Mouse (Mus musculus) MEL (cell line): ENCODE results near the gene Hdac7. TPM values are rescaled to one million over a fixed set of nuclear protein-coding genes. Genes with fewer than 3 reads are reported as not detected.

Experiments used
- DNase-seq: peaks from one replicate; pipeline ENCODE4 v3.0.0; 2011; ENCODE audit warnings: low read depth, low spot score
- H3K27ac ChIP-seq: 2 replicates; pipeline ENCODE4 v1.5.1; 2012; ENCODE audit warnings: low read depth, mild to moderate bottlenecking, control low read depth, low read length, moderate library complexity; ENCODE audit not compliant: control insufficient read depth
- H3K27me3 ChIP-seq, 2 experiments: fragments of 150-350 bp in 1 of 2; sonication (generic) in 1 of 2; 2 replicates each; pipeline ENCODE4 v1.6.1; 2012; ENCODE audit warnings: low read length in 2 of 2, mild to moderate bottlenecking in 2 of 2, improper control_type of control experiment in 1 of 2, moderate library complexity in 1 of 2; ENCODE audit not compliant: insufficient read depth in 2 of 2, control insufficient read depth in 1 of 2
- H3K36me3 ChIP-seq, 2 experiments: 2 replicates each; pipeline ENCODE4 v1.6.1; 2012 to 2014; ENCODE audit warnings: low read length in 2 of 2, improper control_type of control experiment in 1 of 2, inconsistent platforms in 1 of 2, mild to moderate bottlenecking in 1 of 2; ENCODE audit not compliant: insufficient read depth in 2 of 2, control insufficient read depth in 1 of 2
- H3K4me1 ChIP-seq, 2 experiments: fragments of 150-350 bp in 1 of 2; sonication (generic) in 1 of 2; 2 replicates each; pipeline ENCODE4 v1.6.1; 2012; ENCODE audit warnings: low read length in 2 of 2, improper control_type of control experiment in 1 of 2, mild to moderate bottlenecking in 1 of 2; ENCODE audit not compliant: insufficient read depth in 2 of 2, control insufficient read depth in 1 of 2
- H3K4me3 ChIP-seq, 2 experiments: fragments of 150-350 bp in 1 of 2; sonication (generic) in 1 of 2; 2 replicates each; pipeline ENCODE4 v1.5.1; 2012; ENCODE audit warnings: low read depth in 2 of 2, low read length in 2 of 2, mild to moderate bottlenecking in 2 of 2, moderate library complexity in 2 of 2, control low read depth in 1 of 2, improper control_type of control experiment in 1 of 2; ENCODE audit not compliant: control insufficient read depth in 1 of 2, insufficient read depth in 1 of 2
- H3K79me2 ChIP-seq: 2 replicates; pipeline ENCODE4 v1.6.1; 2012; ENCODE audit warnings: mild to moderate bottlenecking, low read length, moderate library complexity; ENCODE audit not compliant: control insufficient read depth, poor library complexity, insufficient read depth
- H3K9ac ChIP-seq: 2 replicates; pipeline ENCODE4 v1.6.1; 2012; ENCODE audit warnings: low read depth, mild to moderate bottlenecking, control low read depth, low read length, moderate library complexity; ENCODE audit not compliant: control insufficient read depth, poor library complexity, severe bottlenecking
- H3K9me3 ChIP-seq: fragments of 150-350 bp; sonication (generic); replicated peaks from 2 replicates; pipeline ENCODE4 v1.6.1; 2012; ENCODE audit warnings: mild to moderate bottlenecking, low read length, improper control_type of control experiment, moderate library complexity; ENCODE audit not compliant: insufficient read depth
- BHLHE40 ChIP-seq: IDR thresholded peaks from 2 replicates; pipeline ENCODE4 v1.6.1; 2012; ENCODE audit warnings: low read depth, mild to moderate bottlenecking, inconsistent platforms, low read length, improper control_type of control experiment, borderline replicate concordance
- CHD1 ChIP-seq: IDR thresholded peaks from 2 replicates; pipeline ENCODE4 v1.6.1; 2012; ENCODE audit warnings: low read depth, mild to moderate bottlenecking, inconsistent platforms, low read length, improper control_type of control experiment
- CHD2 ChIP-seq: IDR thresholded peaks from 2 replicates; pipeline ENCODE4 v1.6.1; 2011; ENCODE audit warnings: low read length, improper control_type of control experiment
- EP300 ChIP-seq, 2 experiments: IDR thresholded peaks; 2 replicates each; pipeline ENCODE4 v1.6.1; 2011; ENCODE audit warnings: improper control_type of control experiment in 2 of 2, low read length in 2 of 2, low read depth in 1 of 2, mild to moderate bottlenecking in 1 of 2
- ETS1 ChIP-seq: IDR thresholded peaks from 2 replicates; pipeline ENCODE4 v1.6.1; 2012; ENCODE audit warnings: low read depth, mild to moderate bottlenecking, inconsistent platforms, low read length, improper control_type of control experiment, moderate library complexity
- GABPA ChIP-seq: IDR thresholded peaks from 2 replicates; pipeline ENCODE4 v1.6.1; 2012; ENCODE audit warnings: low read depth, mild to moderate bottlenecking, inconsistent platforms, low read length, improper control_type of control experiment, moderate library complexity
- GATA1 ChIP-seq: IDR thresholded peaks from 2 replicates; pipeline ENCODE4 v1.6.1; 2011; ENCODE audit warnings: low read depth, low read length, improper control_type of control experiment
- HCFC1 ChIP-seq: IDR thresholded peaks from 2 replicates; pipeline ENCODE4 v1.6.1; 2012; ENCODE audit warnings: low read depth, mild to moderate bottlenecking, inconsistent platforms, low read length, improper control_type of control experiment, moderate library complexity
- KAT2A ChIP-seq: conservative IDR thresholded peaks from 2 replicates; pipeline ENCODE4 v1.6.1; 2012; ENCODE audit warnings: low read depth, low read length, improper control_type of control experiment, inconsistent platforms
- MAX ChIP-seq: IDR thresholded peaks from 2 replicates; pipeline ENCODE4 v1.6.1; 2011; ENCODE audit warnings: low read length, improper control_type of control experiment
- MYB ChIP-seq: IDR thresholded peaks from 2 replicates; pipeline ENCODE4 v1.6.1; 2011; ENCODE audit warnings: mild to moderate bottlenecking, low read depth, low read length, improper control_type of control experiment
- MYC ChIP-seq: IDR thresholded peaks from 2 replicates; pipeline ENCODE4 v1.6.1; 2011; ENCODE audit warnings: low read depth, mild to moderate bottlenecking, low read length, improper control_type of control experiment, moderate library complexity
- POLR2AphosphoS2 ChIP-seq: IDR thresholded peaks from 2 replicates; pipeline ENCODE4 v1.6.1; 2011; ENCODE audit warnings: low read length, improper control_type of control experiment
- RCOR1 ChIP-seq: IDR thresholded peaks from 2 replicates; pipeline ENCODE4 v1.6.1; 2012; ENCODE audit warnings: low read depth, mild to moderate bottlenecking, inconsistent platforms, low read length, improper control_type of control experiment
- SIN3A ChIP-seq: IDR thresholded peaks from 2 replicates; pipeline ENCODE4 v1.6.1; 2012; ENCODE audit warnings: low read length, improper control_type of control experiment, inconsistent platforms
- SMC3 ChIP-seq: IDR thresholded peaks from 2 replicates; pipeline ENCODE4 v1.6.1; 2011; ENCODE audit warnings: low read depth, low read length, improper control_type of control experiment
- TAL1 ChIP-seq: IDR thresholded peaks from 2 replicates; pipeline ENCODE4 v1.6.1; 2012; ENCODE audit warnings: mild to moderate bottlenecking, inconsistent platforms, low read length, moderate library complexity, mixed read lengths
- TCF12 ChIP-seq: IDR thresholded peaks from 2 replicates; pipeline ENCODE4 v1.6.1; 2014; ENCODE audit warnings: low read depth, mild to moderate bottlenecking, inconsistent platforms, low read length, improper control_type of control experiment, moderate library complexity
- UBTF ChIP-seq: IDR thresholded peaks from 2 replicates; pipeline ENCODE4 v1.6.1; 2012; ENCODE audit warnings: low read depth, mild to moderate bottlenecking, inconsistent platforms, low read length, improper control_type of control experiment, moderate library complexity, borderline replicate concordance; ENCODE audit not compliant: insufficient read depth
- USF1 ChIP-seq: IDR thresholded peaks from 2 replicates; pipeline ENCODE4 v1.6.1; 2014; ENCODE audit warnings: low read depth, mild to moderate bottlenecking, inconsistent platforms, low read length, improper control_type of control experiment, moderate library complexity
- USF2 ChIP-seq, 2 experiments: IDR thresholded peaks; 2 replicates each; pipeline ENCODE4 v1.6.1; 2011 to 2012; ENCODE audit warnings: improper control_type of control experiment in 2 of 2, low read length in 2 of 2, borderline replicate concordance in 1 of 2, inconsistent platforms in 1 of 2, low read depth in 1 of 2, mild to moderate bottlenecking in 1 of 2; ENCODE audit not compliant: insufficient read depth in 1 of 2
- ZC3H11A ChIP-seq: IDR thresholded peaks from 2 replicates; pipeline ENCODE4 v1.6.1; 2012; ENCODE audit warnings: low read depth, mild to moderate bottlenecking, inconsistent platforms, low read length, improper control_type of control experiment
- ZKSCAN1 ChIP-seq: IDR thresholded peaks from 2 replicates; pipeline ENCODE4 v1.6.1; 2012; ENCODE audit warnings: low read depth, mild to moderate bottlenecking, inconsistent platforms, low read length, improper control_type of control experiment, moderate library complexity
- ZMIZ1 ChIP-seq: IDR thresholded peaks from 2 replicates; pipeline ENCODE4 v1.6.1; 2012; ENCODE audit warnings: low read depth, mild to moderate bottlenecking, inconsistent platforms, low read length, improper control_type of control experiment, moderate library complexity
- polyA plus RNA-seq, 2 experiments: library from polyadenylated mRNA; stranded (reverse) in 1 of 2; unstranded in 1 of 2; fragments of >175 nt in 1 of 2; fragments of >200 nt in 1 of 2; gene quantifications; 2 replicates each; pipeline versions ENCODE4 v1.2.1 to v1.2.4; 2012; ENCODE audit warnings: low replicate concordance in 2 of 2, low read depth in 1 of 2; ENCODE audit not compliant: insufficient read length in 2 of 2, insufficient read depth in 1 of 2, missing spikeins in 1 of 2
- total RNA-seq: library from RNA; depleted of rRNA; stranded (reverse); fragments of 300-350 nt; gene quantifications from 2 replicates; pipeline ENCODE4 v1.2.3, GENCODE M21; 2012

Gene Hdac7
- total and polyA plus RNA-seq, 3 experiments, result 100 to 389 TPM; not detected in 1

- Histone ChIP-seq H3K27me3 (no peaks in the 10 kb centered on the region), H3K27ac (peak overlapping the region; percentile 54), H3K36me3 (peaks cover 25 to 30% of the 10 kb centered on the region in 2 experiments), H3K9me3 (no peaks in the 10 kb centered on the region)
- TF ChIP-seq ZC3H11A, result peak; percentile 5; the same call in 1 of the 2 replicates
- no peak for TF ChIP-seq USF2 (IDR thresholded peaks at IDR 0.05; ENCODE audit: borderline replicate concordance in 1 of 2, insufficient read depth in 1 of 2, low read depth in 1 of 2, low read length in 2 of 2)
- peak; percentile 74; the same call in 1 of the 2 replicates for TF ChIP-seq POLR2AphosphoS2
- TF ChIP-seq ZMIZ1, result peak; percentile 49; the same call in 1 of the 2 replicates
- no peak for TF ChIP-seq KAT2A
- TF ChIP-seq MAX, result peak; percentile 24; the same call in 1 of the 2 replicates
- peak; percentile 77 for TF ChIP-seq MYB
- TF ChIP-seq HCFC1, result no peak
- TF ChIP-seq SIN3A, result peak; percentile 43; the same call in 1 of the 2 replicates
- 0 out of 2 replicates have a peak, but pooled peaks have one; percentile 14 for TF ChIP-seq ETS1
- peak; percentile 60 to 75 for TF ChIP-seq EP300 (IDR thresholded peaks at IDR 0.05; ENCODE audit: low read depth in 1 of 2, low read length in 2 of 2)
- TF ChIP-seq TCF12, result 0 out of 2 replicates have a peak, but pooled peaks have one; percentile 19
- TF ChIP-seq RCOR1, result 0 out of 2 replicates have a peak, but pooled peaks have one; percentile 7
- TF ChIP-seq CHD2, result no peak
- 0 out of 2 replicates have a peak, but pooled peaks have one; percentile 7 for TF ChIP-seq CHD1
- TF ChIP-seq TAL1, result peak; percentile 49
- no peak for TF ChIP-seq MYC
- no peak for TF ChIP-seq BHLHE40
- TF ChIP-seq USF1, result no peak
- TF ChIP-seq SMC3, result peak; percentile 23; the same call in 1 of the 2 replicates
- 0 out of 2 replicates have a peak, but pooled peaks have one; percentile 10 for TF ChIP-seq GABPA
- TF ChIP-seq GATA1, result peak; percentile 47
- no peak for TF ChIP-seq UBTF
- TF ChIP-seq ZKSCAN1, result no peak
- TF ChIP-seq, all 39 proteins: peak for 15
- no peak overlapping the region for H3K4me3 ChIP-seq
- no peak overlapping the region; the same call in 1 of the 2 replicates for H3K9ac ChIP-seq
- DNase-seq, result peak; percentile 61
- H3K79me2 ChIP-seq, result no peaks in the 10 kb centered on the region
- peaks cover 27 to 39% of the 10 kb centered on the region in 2 experiments for H3K4me1 ChIP-seq
These were observed 20.9 kb upstream of the Hdac7 start for GRCm38 (mm10) chr15:97865175-97865574.
